Mouse (Mus musculus) lung, adult 2 months (tissue): ENCODE results near the gene Ano10. TPM values are rescaled to one million over a fixed set of nuclear protein-coding genes. Genes with fewer than 3 reads are reported as not detected.
A peak's percentile ranks its signal among the peaks of the same experiment; 100 is the strongest.
"Not testable (repeated sequence)": the region's sequence is repeated elsewhere in the genome, so short reads cannot be mapped to it uniquely, and the experiment has no call there.

ENCODE experiments used
- DNase-seq: peaks from one replicate; pipeline ENCODE4 v3.0.0; 2022
- H3K4me1 ChIP-seq: fragments of 200-500 bp; 2 replicates; pipeline ENCODE4 v1.6.1; 2011; ENCODE audit warnings: low read length; ENCODE audit not compliant: control insufficient read depth, insufficient read depth
- H3K4me3 ChIP-seq: fragments of 200-500 bp; replicated peaks from 2 replicates; pipeline ENCODE3; 2011; ENCODE audit warnings: low read depth, mild to moderate bottlenecking, control low read depth, low read length; ENCODE audit errors: extremely low read depth
- CTCF ChIP-seq: fragments of 200-500 bp; IDR thresholded peaks from 2 replicates; pipeline ENCODE4 v1.5.1; 2011; ENCODE audit warnings: mild to moderate bottlenecking, low read length, control low read depth; ENCODE audit not compliant: insufficient read depth
- POLR2A ChIP-seq: fragments of 200-500 bp; IDR thresholded peaks from 2 replicates; pipeline ENCODE4 v1.6.1; 2011; ENCODE audit warnings: low read depth, mild to moderate bottlenecking, control low read depth, low read length, borderline replicate concordance; ENCODE audit errors: extremely low read depth
- WGBS: fragments of 180-500 bp; shearing (Covaris S2); methylation state at CpG from one replicate; pipeline ENCODE4 v1.1.7; 2018; 5-methylcytosine and 5-hydroxymethylcytosine counted together
- polyA plus RNA-seq: library from polyadenylated mRNA; depleted of rRNA; stranded (reverse); fragments of >200 nt; gene quantifications from 2 replicates; pipeline ENCODE4 v1.2.3, GENCODE M21; 2012

The Ano10 gene
- polyA plus RNA-seq, 1 experiment: 50.6 TPM

- no peak overlapping the region for H3K4me3 ChIP-seq
- no peak for DNase-seq
- peaks cover 18% of the 10 kb centered on the region for H3K4me1 ChIP-seq
- WGBS: 34% methylated on average over 4 of the region's 4 CpGs
- TF ChIP-seq POLR2A: no peak
- no peak for TF ChIP-seq CTCF
Measured at GRCm38 (mm10) chr9:122178427-122178826, 115.8 kb downstream of the Ano10 start.

- 38% methylated on average over 7 of the region's 7 CpGs for WGBS
- DNase-seq: no peak
Measured at GRCm38 (mm10) chr9:122177256-122178220, 116.7 kb downstream of the Ano10 start.

GRCm38 (mm10) chr9:122174723-122175122 lies 119.5 kb downstream of the Ano10 start:
- TF ChIP-seq CTCF: no peak
- TF ChIP-seq POLR2A: no peak
- WGBS: 88% methylated on average over 6 of the region's 6 CpGs
- Histone ChIP-seq H3K4me1 (peaks cover 18% of the 10 kb centered on the region), H3K4me3 (no peak overlapping the region)
- DNase-seq: no peak

More at GRCm38 (mm10) chr9:122177256-122178220, 116.7 kb downstream of the Ano10 start:
- peaks cover 18% of the 10 kb centered on the region for H3K4me1 ChIP-seq
- no peak overlapping the region for H3K4me3 ChIP-seq
- no peak for TF ChIP-seq POLR2A
- no peak for TF ChIP-seq CTCF

GRCm38 (mm10) chr9:122173405-122174233 lies 120.6 kb downstream of the Ano10 start:
- TF ChIP-seq CTCF: no peak
- no peak for TF ChIP-seq POLR2A
- DNase-seq: no peak
- no peak overlapping the region for H3K4me3 ChIP-seq
- WGBS: 70% methylated on average over 9 of the region's 9 CpGs
- H3K4me1 ChIP-seq: peaks cover 15% of the 10 kb centered on the region

- no peak overlapping the region for H3K4me3 ChIP-seq
- no peak for DNase-seq
- H3K4me1 ChIP-seq: peaks cover 9% of the 10 kb centered on the region
- WGBS: 79% methylated on average over 11 of the region's 11 CpGs
- TF ChIP-seq POLR2A (no peak), CTCF (0 out of 2 replicates have a peak, but pooled peaks have one; percentile 10)
Measured at GRCm38 (mm10) chr9:122172612-122173186, 121.5 kb downstream of the Ano10 start.

- Histone ChIP-seq H3K4me1 (no peaks in the 10 kb centered on the region), H3K4me3 (no peak overlapping the region)
- TF ChIP-seq POLR2A (no peak), CTCF (peak; percentile 20; the same call in 1 of the 2 replicates)
- DNase-seq: no peak
- WGBS: 58% methylated on average over 6 of the region's 6 CpGs
Measured at GRCm38 (mm10) chr9:122169901-122170300, 124.3 kb downstream of the Ano10 start.

- 65% methylated on average over 5 of the region's 5 CpGs for WGBS
- DNase-seq, H3K4me1 ChIP-seq, H3K4me3 ChIP-seq: not testable (repeated sequence)
Measured at GRCm38 (mm10) chr9:122167719-122168118, 126.5 kb downstream of the Ano10 start.

GRCm38 (mm10) chr9:122164535-122164934 lies 129.7 kb downstream of the Ano10 start:
- no peak for DNase-seq
- 89% methylated on average over 4 of the region's 4 CpGs for WGBS
- TF ChIP-seq CTCF (no peak), POLR2A (no peak)
- Histone ChIP-seq H3K4me3 (no peak overlapping the region), H3K4me1 (no peaks in the 10 kb centered on the region)

- WGBS: 93% methylated on average over 14 of the region's 14 CpGs
- Histone ChIP-seq H3K4me3 (no peak overlapping the region), H3K4me1 (peaks cover 3% of the 10 kb centered on the region)
- no peak for TF ChIP-seq CTCF
- no peak for TF ChIP-seq POLR2A
- no peak for DNase-seq
Measured at GRCm38 (mm10) chr9:122157079-122157441, 137.2 kb downstream of the Ano10 start.
